Mouse (Mus musculus): ENCODE results near the gene Ush1g.

- no peak for TF ChIP-seq CTCF (IDR thresholded peaks at IDR 0.05; ENCODE audit: insufficient read depth, low read depth, low read length)
- TF ChIP-seq POLR2A (IDR thresholded peaks at IDR 0.05; ENCODE audit: insufficient read depth, low read depth, low read length): no peak
Observed at GRCm38 (mm10) chr11:115274178-115274577, 47.7 kb downstream of the Ush1g start.

Data from olfactory bulb, adult 2 months (tissue).